Mouse (Mus musculus) kidney, adult 2 months (tissue): ENCODE data around the gene Pacrg. TPM values are rescaled to one million over a fixed set of nuclear protein-coding genes. Genes with fewer than 3 reads are reported as not detected.

ENCODE experiments used
- DNase-seq: peaks from one replicate; pipeline ENCODE4 v3.0.0; 2021
- H3K27ac ChIP-seq: fragments of 200-500 bp; 2 replicates; pipeline ENCODE4 v1.5.1; 2012; ENCODE audit warnings: low read depth, low read length, control low read depth, inconsistent platforms; ENCODE audit not compliant: insufficient read depth
- H3K27me3 ChIP-seq: fragments of 200-500 bp; replicated peaks from 2 replicates; pipeline ENCODE4 v1.6.1; 2012; ENCODE audit warnings: mild to moderate bottlenecking, moderate library complexity, low read length, inconsistent platforms; ENCODE audit not compliant: control insufficient read depth, insufficient read depth
- H3K36me3 ChIP-seq: fragments of 200-500 bp; 2 replicates; pipeline ENCODE4 v1.6.1; 2012; ENCODE audit warnings: mild to moderate bottlenecking, moderate library complexity, low read length, inconsistent platforms; ENCODE audit not compliant: control insufficient read depth, insufficient read depth
- H3K4me1 ChIP-seq: fragments of 200-500 bp; 2 replicates; pipeline ENCODE4 v1.6.1; 2011; ENCODE audit warnings: low read length; ENCODE audit not compliant: control insufficient read depth, insufficient read depth
- H3K4me3 ChIP-seq: fragments of 200-500 bp; 2 replicates; pipeline ENCODE4 v1.5.1; 2011; ENCODE audit warnings: mild to moderate bottlenecking, low read depth, low read length, control low read depth; ENCODE audit not compliant: insufficient read depth
- CTCF ChIP-seq: fragments of 200-500 bp; conservative IDR thresholded peaks from 2 replicates; pipeline ENCODE4 v1.5.1; 2011; ENCODE audit warnings: low read depth, mild to moderate bottlenecking, control low read depth, low read length, moderate library complexity, mixed read lengths; ENCODE audit not compliant: insufficient read depth, insufficient read length
- POLR2A ChIP-seq: fragments of 200-500 bp; IDR thresholded peaks from one replicate; pipeline ENCODE4 v1.6.1; 2011; ENCODE audit warnings: low read depth, low read length, control low read depth
- WGBS: fragments of 180-500 bp; shearing (Covaris S2); methylation state at CpG from one replicate; pipeline ENCODE4 v1.1.7; 2018; 5-methylcytosine and 5-hydroxymethylcytosine counted together
- polyA plus RNA-seq: library from polyadenylated mRNA; depleted of rRNA; stranded (reverse); fragments of >200 nt; gene quantifications from 2 replicates; pipeline ENCODE4 v1.2.3, GENCODE M21; 2012

Pacrg gene
- polyA plus RNA-seq, 1 experiment: 2.7 TPM

DNA sequence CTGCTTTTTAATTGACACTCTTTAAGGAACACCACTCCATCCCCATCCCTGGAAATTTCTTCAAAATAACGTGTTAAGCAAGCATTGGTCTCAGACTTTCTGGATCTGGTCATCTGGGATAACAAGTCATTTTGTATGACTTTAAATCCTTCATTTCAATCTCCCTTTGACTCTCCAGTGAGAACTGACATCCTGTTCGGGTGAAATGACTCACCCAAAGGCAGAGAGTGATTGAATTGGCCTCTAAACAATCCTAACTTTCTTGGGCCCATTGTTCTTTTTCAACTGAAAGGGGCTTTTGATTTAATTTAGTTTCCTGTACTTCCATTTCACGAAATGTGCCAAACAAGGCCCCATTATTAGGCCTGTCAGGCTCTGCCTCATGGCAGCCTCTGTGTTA is 228.5 kb downstream of the Pacrg start:
- H3K27me3 ChIP-seq: no peaks in the 10 kb centered on the region
- no peak overlapping the region for H3K27ac ChIP-seq
- WGBS: 62% methylated on average over 3 of the region's 3 CpGs
- H3K36me3 ChIP-seq: no peaks in the 10 kb centered on the region
- no peak overlapping the region for H3K4me3 ChIP-seq
- TF ChIP-seq POLR2A (no peak), CTCF (no peak)
- H3K4me1 ChIP-seq: no peaks in the 10 kb centered on the region
- DNase-seq: no peak

DNA sequence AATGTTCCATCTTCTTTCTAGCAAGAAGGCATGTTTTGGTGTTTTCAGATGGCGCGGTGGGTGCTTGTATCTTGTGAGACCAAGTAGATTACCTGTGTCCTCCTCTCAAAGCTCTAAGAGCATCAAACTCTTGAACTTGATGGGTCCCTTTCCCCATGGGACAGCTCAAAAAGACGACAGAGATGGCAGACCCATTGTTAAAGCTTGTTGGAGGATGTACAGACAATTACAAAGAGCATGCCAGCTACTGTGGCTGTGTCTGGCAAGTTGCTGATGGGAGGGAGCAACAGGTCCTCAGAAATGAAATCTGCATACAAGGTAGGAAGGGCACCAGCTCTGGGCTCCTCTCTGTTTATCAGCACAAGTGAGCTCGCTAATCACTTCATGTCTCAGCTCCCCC is 232.0 kb downstream of the Pacrg start:
- no peaks in the 10 kb centered on the region for H3K27me3 ChIP-seq
- no peaks in the 10 kb centered on the region for H3K4me1 ChIP-seq
- no peak for TF ChIP-seq POLR2A
- TF ChIP-seq CTCF: no peak
- H3K36me3 ChIP-seq: no peaks in the 10 kb centered on the region
- no peak for DNase-seq
- no peak overlapping the region for H3K27ac ChIP-seq
- H3K4me3 ChIP-seq: no peak overlapping the region
- WGBS: 84% methylated on average over 4 of the region's 4 CpGs

DNA sequence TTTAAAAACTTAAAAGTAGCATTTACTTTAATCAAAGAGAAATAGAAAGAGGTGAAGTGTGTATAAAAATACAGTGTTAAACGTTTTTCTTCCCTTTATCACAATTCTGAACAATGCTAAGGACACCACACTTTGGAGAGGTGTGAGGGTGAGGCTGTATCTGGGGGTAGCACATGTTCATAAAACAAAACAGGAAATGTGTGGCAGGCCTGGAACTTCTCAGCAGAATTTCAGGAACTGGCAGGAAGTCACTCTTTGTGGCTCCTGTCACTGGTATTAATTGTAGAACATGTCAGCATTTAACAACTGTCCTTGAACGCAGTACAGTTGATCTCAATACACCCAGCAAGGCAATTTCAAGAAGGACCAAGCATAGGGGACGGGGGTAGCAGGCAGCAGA is 234.0 kb downstream of the Pacrg start:
- DNase-seq: no peak
- Histone ChIP-seq H3K36me3 (no peaks in the 10 kb centered on the region), H3K27me3 (no peaks in the 10 kb centered on the region), H3K4me3 (no peak overlapping the region), H3K27ac (no peak overlapping the region), H3K4me1 (no peaks in the 10 kb centered on the region)
- TF ChIP-seq POLR2A (no peak), CTCF (no peak)
- 62% methylated on average over 3 of the region's 3 CpGs for WGBS

DNA sequence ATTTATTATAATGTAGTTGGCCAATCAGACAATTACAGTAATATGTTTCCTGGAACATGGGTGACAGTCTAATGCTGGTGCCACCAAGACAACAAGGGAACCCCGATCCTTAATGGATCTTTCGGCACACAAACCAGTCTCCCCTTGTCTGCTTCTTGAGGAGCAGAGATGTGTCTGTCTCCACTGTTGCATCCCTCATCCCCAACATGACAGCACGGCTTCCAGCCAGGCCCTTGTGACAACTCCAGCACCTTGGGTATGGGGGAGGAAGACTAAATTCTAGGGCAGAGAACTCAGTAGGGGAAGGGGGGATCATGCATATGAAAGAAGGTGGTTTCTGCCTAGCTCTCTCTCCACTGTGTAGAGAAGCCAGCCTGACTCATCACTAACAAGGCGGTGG is 242.4 kb downstream of the Pacrg start:
- TF ChIP-seq POLR2A: no peak
- TF ChIP-seq CTCF: no peak
- Histone ChIP-seq H3K4me3 (no peak overlapping the region), H3K36me3 (no peaks in the 10 kb centered on the region), H3K27ac (no peak overlapping the region), H3K4me1 (no peaks in the 10 kb centered on the region), H3K27me3 (no peaks in the 10 kb centered on the region)
- 98% methylated on average over 4 of the region's 4 CpGs for WGBS
- DNase-seq: no peak

DNA sequence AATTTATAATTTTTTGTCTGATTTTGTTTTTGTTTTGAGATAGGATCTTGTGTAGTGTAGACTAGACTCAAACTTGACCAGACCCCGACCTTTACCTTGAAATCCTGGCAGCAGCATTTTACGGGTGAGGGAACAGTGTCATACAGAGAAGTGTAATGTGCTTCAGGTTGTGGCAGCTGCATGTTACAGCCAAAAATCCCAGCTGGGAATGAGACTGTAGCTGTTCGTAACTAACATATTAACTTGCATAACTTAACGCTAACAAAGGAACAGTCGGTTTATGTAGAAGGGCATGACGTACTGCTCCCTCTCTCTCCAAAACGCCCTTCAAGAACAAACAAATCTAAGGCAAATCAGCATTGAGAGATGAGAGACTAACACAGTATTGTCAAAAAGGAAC is 250.5 kb downstream of the Pacrg start:
- H3K27ac ChIP-seq: no peak overlapping the region
- H3K4me3 ChIP-seq: no peak overlapping the region
- 40% methylated on average over 7 of the region's 7 CpGs for WGBS

DNA sequence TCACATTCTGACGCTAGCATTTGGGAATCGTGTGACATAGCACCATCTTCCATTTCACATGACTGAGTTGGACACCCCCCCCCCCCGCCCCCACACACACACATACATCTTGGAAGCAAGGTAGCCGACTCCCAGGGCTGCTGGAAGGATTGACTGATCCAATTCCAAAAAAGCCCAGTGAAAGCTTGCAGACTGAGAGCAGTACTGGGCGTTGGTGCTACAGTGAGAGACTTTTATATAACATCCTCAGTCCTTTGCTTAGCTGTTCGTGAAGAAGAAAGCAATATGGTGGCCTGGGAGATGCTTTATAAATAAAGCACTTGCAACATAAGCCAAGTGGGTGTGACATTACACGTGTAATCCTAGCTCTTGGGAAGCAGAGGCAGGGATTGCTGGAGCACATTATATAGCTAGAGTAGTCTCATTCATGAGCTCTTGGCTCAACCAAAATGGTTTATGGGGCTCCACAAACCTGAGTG is 251.2 kb downstream of the Pacrg start:
- Histone ChIP-seq H3K4me3 (no peak overlapping the region), H3K4me1 (no peaks in the 10 kb centered on the region), H3K27me3 (no peaks in the 10 kb centered on the region), H3K27ac (no peak overlapping the region), H3K36me3 (no peaks in the 10 kb centered on the region)
- DNase-seq: no peak
- TF ChIP-seq POLR2A: no peak
- 77% methylated on average over 7 of the region's 7 CpGs for WGBS

More for the DNA sequence above, 250.5 kb downstream of the Pacrg start:
- H3K4me1 ChIP-seq: no peaks in the 10 kb centered on the region
- H3K27me3 ChIP-seq: no peaks in the 10 kb centered on the region
- no peaks in the 10 kb centered on the region for H3K36me3 ChIP-seq
- TF ChIP-seq POLR2A (no peak), CTCF (no peak)
- peak; percentile 12 for DNase-seq

DNA sequence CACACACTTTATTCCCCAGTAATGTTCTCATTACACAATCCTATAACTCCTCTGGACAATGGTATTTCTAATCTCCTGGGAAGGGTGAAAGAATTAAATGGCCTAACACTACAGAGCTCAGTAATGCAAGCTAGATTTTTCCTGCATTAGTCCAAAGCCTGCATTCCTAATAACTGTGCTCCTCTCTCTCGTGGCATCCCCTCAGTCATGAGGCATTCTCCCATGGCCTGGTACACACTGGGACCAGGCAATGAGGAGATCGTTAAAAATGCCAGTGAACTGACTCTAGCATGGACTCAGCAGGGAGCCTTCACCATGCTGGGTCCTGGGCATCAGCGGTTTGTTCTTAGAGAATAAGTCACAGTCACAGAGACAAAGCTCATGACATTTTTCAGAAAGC is 256.8 kb downstream of the Pacrg start:
- WGBS: 79% methylated on average over 3 of the region's 3 CpGs
- no peak for TF ChIP-seq POLR2A
- no peak for TF ChIP-seq CTCF

DNA sequence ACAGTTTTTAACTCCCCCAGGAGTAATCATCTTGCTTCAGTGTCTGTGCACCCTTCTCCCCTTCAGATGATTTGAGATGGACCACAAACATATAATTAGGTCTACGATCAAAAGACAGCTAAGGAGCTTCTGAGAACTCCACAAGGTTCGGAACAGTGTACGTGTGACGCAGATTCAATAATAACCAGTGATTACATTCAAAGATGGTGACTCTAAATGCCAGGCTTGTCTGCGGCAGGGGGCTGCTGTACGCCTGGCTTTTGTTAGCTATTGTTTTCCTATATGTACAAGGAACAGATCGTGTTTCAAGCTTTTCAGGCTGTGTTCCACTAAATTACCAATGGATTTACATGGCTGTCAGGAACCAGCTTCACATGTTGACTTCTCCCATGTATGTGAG is 264.8 kb downstream of the Pacrg start:
- no peak for TF ChIP-seq POLR2A
- no peak for TF ChIP-seq CTCF
- Histone ChIP-seq H3K36me3 (no peaks in the 10 kb centered on the region), H3K27ac (no peak overlapping the region), H3K4me3 (no peak overlapping the region), H3K27me3 (no peaks in the 10 kb centered on the region), H3K4me1 (no peaks in the 10 kb centered on the region)
- DNase-seq: no peak
- WGBS: 91% methylated on average over 7 of the region's 7 CpGs

More for the DNA sequence above, 256.8 kb downstream of the Pacrg start:
- H3K27ac ChIP-seq: no peak overlapping the region
- H3K4me3 ChIP-seq: no peak overlapping the region
- H3K27me3 ChIP-seq: no peaks in the 10 kb centered on the region
- H3K36me3 ChIP-seq: no peaks in the 10 kb centered on the region
- H3K4me1 ChIP-seq: no peaks in the 10 kb centered on the region
- DNase-seq: no peak
